Mouse (Mus musculus) CH12.LX (cell line): ENCODE results near the gene Dlgap1.

Source experiments
- CHD1 ChIP-seq: IDR thresholded peaks from 2 replicates; pipeline ENCODE4 v1.6.1; 2012; ENCODE audit warnings: low read depth, low read length, improper control_type of control experiment, inconsistent platforms
- CTCF ChIP-seq, 2 experiments: IDR thresholded peaks in 1 of 2; conservative IDR thresholded peaks in 1 of 2; 2 replicates each; pipeline ENCODE4 v1.5.1; 2011 to 2012; ENCODE audit warnings: low read depth in 2 of 2, low read length in 2 of 2, improper control_type of control experiment in 1 of 2, inconsistent platforms in 1 of 2, mild to moderate bottlenecking in 1 of 2, moderate library complexity in 1 of 2
- EP300 ChIP-seq: IDR thresholded peaks from 2 replicates; pipeline ENCODE4 v1.6.1; 2011; ENCODE audit warnings: low read length, improper control_type of control experiment
- HCFC1 ChIP-seq: IDR thresholded peaks from 2 replicates; pipeline ENCODE4 v1.6.1; 2012; ENCODE audit warnings: low read depth, mild to moderate bottlenecking, inconsistent platforms, low read length, improper control_type of control experiment
- JUND ChIP-seq: conservative IDR thresholded peaks from 2 replicates; pipeline ENCODE4 v1.6.1; 2011; ENCODE audit warnings: low read depth, low read length, improper control_type of control experiment
- KAT2A ChIP-seq: IDR thresholded peaks from 2 replicates; pipeline ENCODE4 v1.6.1; 2012; ENCODE audit warnings: low read length, improper control_type of control experiment, inconsistent platforms; ENCODE audit not compliant: insufficient replicate concordance
- MAFK ChIP-seq: IDR thresholded peaks from 2 replicates; pipeline ENCODE4 v1.6.1; 2011; ENCODE audit warnings: low read length, improper control_type of control experiment; ENCODE audit not compliant: insufficient replicate concordance
- MAZ ChIP-seq: IDR thresholded peaks from 2 replicates; pipeline ENCODE4 v1.6.1; 2012; ENCODE audit warnings: low read depth, mild to moderate bottlenecking, inconsistent platforms, low read length, improper control_type of control experiment, moderate library complexity
- POLR2A ChIP-seq: IDR thresholded peaks from 2 replicates; pipeline ENCODE4 v1.6.1; 2011; ENCODE audit warnings: low read depth, mild to moderate bottlenecking, improper control_type of control experiment, low read length
- POLR2AphosphoS2 ChIP-seq: IDR thresholded peaks from 2 replicates; pipeline ENCODE4 v1.6.1; 2011; ENCODE audit warnings: low read depth, low read length, improper control_type of control experiment
- TBP ChIP-seq: conservative IDR thresholded peaks from 2 replicates; pipeline ENCODE4 v1.6.1; 2011; ENCODE audit warnings: low read depth, low read length, improper control_type of control experiment
- USF1 ChIP-seq: IDR thresholded peaks from 2 replicates; pipeline ENCODE4 v1.6.1; 2014; ENCODE audit warnings: low read depth, mild to moderate bottlenecking, inconsistent platforms, low read length, improper control_type of control experiment

DNA sequence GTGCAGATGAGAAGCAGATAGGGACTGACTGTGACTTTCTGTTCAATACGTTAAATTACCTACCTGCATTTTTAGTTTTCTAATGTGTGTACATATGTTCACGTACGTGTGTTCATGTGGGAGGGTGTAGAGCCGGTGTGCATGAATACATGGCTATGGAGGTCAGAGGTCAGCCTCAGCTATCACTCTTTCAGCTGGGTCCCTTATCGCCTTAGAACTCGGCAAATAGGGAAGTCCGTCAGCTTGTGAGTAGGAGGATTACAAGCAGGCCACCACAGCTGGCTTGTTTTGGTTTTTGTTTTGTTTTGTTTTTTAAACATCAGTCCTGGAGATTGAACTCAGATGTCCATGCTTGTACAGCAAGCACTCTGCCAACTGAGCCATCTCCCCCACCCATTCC lies 645.0 kb downstream of the Dlgap1 start:
- TF ChIP-seq POLR2A (no peak), CTCF (conservative IDR thresholded peaks at IDR 0.05 in 1 of 2, IDR thresholded peaks at IDR 0.05 in 1 of 2; ENCODE audit: low read depth in 2 of 2, low read length in 2 of 2) (no peak), CHD1 (no peak), KAT2A (no peak), TBP (no peak), MAZ (no peak), USF1 (no peak), MAFK (no peak), JUND (no peak), EP300 (no peak), HCFC1 (no peak), POLR2AphosphoS2 (no peak)
